In the genomic region with DNA sequence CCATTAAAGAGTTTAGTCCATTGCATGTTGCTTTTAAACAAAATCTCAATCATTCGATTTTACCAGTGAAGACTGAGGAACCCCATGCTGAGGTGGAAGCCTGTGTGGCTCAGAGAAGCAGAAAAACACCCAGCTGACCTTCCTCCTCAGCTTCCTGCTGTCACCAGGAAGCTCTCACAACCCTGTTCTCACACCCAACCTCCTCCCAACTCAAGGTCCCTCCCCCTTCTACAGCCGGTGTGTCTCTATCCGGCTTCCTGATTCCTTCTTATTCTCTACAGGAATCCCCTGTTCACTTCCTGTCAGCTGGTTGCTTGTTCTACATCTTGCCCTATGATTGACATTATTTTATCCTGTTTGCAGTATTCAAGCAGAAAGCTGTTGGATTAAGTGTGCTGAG, we compare ENCODE assay signal across 12 mouse cellular contexts. TPM values are rescaled to one million over a fixed set of nuclear protein-coding genes. Genes with fewer than 3 reads are reported as not detected.
DNase-seq lines count a peak whose midpoint lies in the region; ATAC-seq and TF ChIP-seq lines count a peak whose summit lies in the region.
"Had no signal": no experiment of that assay in that cellular context is flagged by ENCODE, and none has a peak within 500 bp of the region (broad histone marks: within the 10 kb centered on the region; RNA-seq: fewer than 3 reads in every experiment).

No protein-coding gene starts in this region.

- 20% methylated on average over 3 of the region's 3 CpGs for WGBS in heart, postnatal 0 days
- WGBS in heart, embryonic 11.5 days (ENCODE audit: insufficient replicate concordance) = 21% methylated on average over 3 of the region's 3 CpGs
- 20% methylated on average over 3 of the region's 3 CpGs for WGBS in thymus, adult 2 months
- 63% methylated on average over 3 of the region's 3 CpGs for WGBS in liver, adult 2 months
- WGBS in stomach, embryonic 16.5 days = 39% methylated on average over 3 of the region's 3 CpGs

- no peaks in the 10 kb centered on the region for H3K36me3 ChIP-seq in heart, postnatal 0 days (replicated peaks; ENCODE audit: control insufficient read depth, insufficient read depth, low read length)
- H3K36me3 ChIP-seq in heart, embryonic 11.5 days (ENCODE audit: control insufficient read depth, insufficient read depth, low read length) = no peaks in the 10 kb centered on the region
- H3K36me3 ChIP-seq in thymus, adult 2 months (ENCODE audit: control insufficient read depth, insufficient read depth, low read length) = no peaks in the 10 kb centered on the region
- H3K36me3 ChIP-seq in liver, adult 2 months (ENCODE audit: control insufficient read depth, insufficient read depth, low read length) = no peaks in the 10 kb centered on the region
- H3K36me3 ChIP-seq in stomach, embryonic 16.5 days (ENCODE audit: control insufficient read depth, insufficient read depth, low read length) = no peaks in the 10 kb centered on the region
- H3K36me3 ChIP-seq: G1E; limb, embryonic 12.5 days had no signal

- peak; percentile 34 for DNase-seq in heart, postnatal 0 days (ENCODE audit: low spot score)
- DNase-seq in thymus, adult 2 months = peak; percentile 2
- DNase-seq in thymus, postnatal 10 days (ENCODE audit: low spot score in 2 of 2) = no peak
- DNase-seq in liver, adult 2 months (ENCODE audit: extremely low read depth, low read depth, low spot score) = peak; percentile 34
- no peak for DNase-seq in testis, postnatal 14 days (ENCODE audit: low spot score)
- DNase-seq: adrenal gland, postnatal 25 days; cerebellum, postnatal 36 days had no signal

- no peaks in the 10 kb centered on the region for H3K9me3 ChIP-seq in heart, postnatal 0 days (replicated peaks; ENCODE audit: control insufficient read depth, low read length)
- no peaks in the 10 kb centered on the region for H3K9me3 ChIP-seq in heart, embryonic 11.5 days (replicated peaks; ENCODE audit: control insufficient read depth, low read length)
- H3K9me3 ChIP-seq in stomach, embryonic 16.5 days (replicated peaks; ENCODE audit: control insufficient read depth, low read length) = no peaks in the 10 kb centered on the region
- H3K9me3 ChIP-seq: G1E; limb, embryonic 12.5 days had no signal

- TF ChIP-seq POLR2A in thymus, adult 2 months (IDR thresholded peaks at IDR 0.05; ENCODE audit: control insufficient read depth, extremely low read depth, insufficient read depth, low read length, poor library complexity) = no peak
- TF ChIP-seq POLR2A in liver, adult 2 months (IDR thresholded peaks at IDR 0.05; ENCODE audit: extremely low read depth, insufficient read depth, low read length) = no peak

- TF ChIP-seq CTCF in heart, postnatal 0 days (IDR thresholded peaks at IDR 0.05; ENCODE audit: low read depth) = no peak
- TF ChIP-seq CTCF in thymus, adult 2 months (IDR thresholded peaks at IDR 0.05; ENCODE audit: borderline replicate concordance, control insufficient read depth, extremely low read depth, insufficient read depth, low read length, poor library complexity) = no peak
- TF ChIP-seq CTCF in liver, adult 2 months (IDR thresholded peaks at IDR 0.05; ENCODE audit: low read depth, low read length) = no peak

- H3K79me2 ChIP-seq in liver, adult 2 months (ENCODE audit: control insufficient read depth, insufficient read depth, low read length) = peaks cover 5% of the 10 kb centered on the region; the same call in 1 of the 2 replicates

- H3K27me3 ChIP-seq in heart, postnatal 0 days (ENCODE audit: control insufficient read depth, insufficient read depth, low read length) = no peaks in the 10 kb centered on the region
- no peaks in the 10 kb centered on the region for H3K27me3 ChIP-seq in heart, embryonic 11.5 days (ENCODE audit: control insufficient read depth, insufficient read depth, low read length)
- H3K27me3 ChIP-seq in thymus, adult 2 months (ENCODE audit: control insufficient read depth, insufficient read depth, low read length) = no peaks in the 10 kb centered on the region
- H3K27me3 ChIP-seq in liver, adult 2 months (ENCODE audit: control insufficient read depth, insufficient read depth, low read length) = no peaks in the 10 kb centered on the region
- H3K27me3 ChIP-seq in stomach, embryonic 16.5 days (ENCODE audit: control insufficient read depth, insufficient read depth, low read length) = no peaks in the 10 kb centered on the region
- H3K27me3 ChIP-seq: limb, embryonic 12.5 days had no signal

- no peak overlapping the region for H3K4me3 ChIP-seq in heart, postnatal 0 days (ENCODE audit: low read depth, low read length)
- H3K4me3 ChIP-seq in heart, embryonic 11.5 days (ENCODE audit: low read depth, low read length) = no peak overlapping the region
- no peak overlapping the region for H3K4me3 ChIP-seq in thymus, adult 2 months (ENCODE audit: control insufficient read depth, insufficient read depth, low read length)
- H3K4me3 ChIP-seq in liver, adult 2 months (ENCODE audit: insufficient read depth, low read depth, low read length) = no peak overlapping the region
- H3K4me3 ChIP-seq in stomach, embryonic 16.5 days (replicated peaks; ENCODE audit: low read length) = no peak overlapping the region
- H3K4me3 ChIP-seq: limb, embryonic 12.5 days had no signal

- no peak for TF ChIP-seq EP300 in heart, postnatal 0 days (IDR thresholded peaks at IDR 0.05; ENCODE audit: low read depth)

- 0 out of 2 replicates have a peak, but pooled peaks have one; percentile 47 for ATAC-seq in heart, postnatal 0 days (ENCODE audit: insufficient read depth, low read depth)
- no peak for ATAC-seq in heart, embryonic 11.5 days (replicated peaks; ENCODE audit: insufficient number of reproducible peaks, low FRiP score, low TSS enrichment)
- ATAC-seq in stomach, embryonic 16.5 days (ENCODE audit: insufficient read depth, low FRiP score) = no peak
- ATAC-seq in cerebellum, adult (ENCODE audit: insufficient number of reproducible peaks, low FRiP score, low TSS enrichment) = no peak

- H3K4me2 ChIP-seq in heart, postnatal 0 days (ENCODE audit: low read depth, low read length) = no peak overlapping the region
- no peak overlapping the region for H3K4me2 ChIP-seq in heart, embryonic 11.5 days
- H3K4me2 ChIP-seq in stomach, embryonic 16.5 days (ENCODE audit: low read depth, low read length) = no peak overlapping the region
- H3K4me2 ChIP-seq: limb, embryonic 12.5 days had no signal

- peak overlapping the region; percentile 66 for H3K27ac ChIP-seq in heart, postnatal 0 days (ENCODE audit: low read depth)
- H3K27ac ChIP-seq in heart, embryonic 11.5 days (ENCODE audit: low read depth, low read length) = no peak overlapping the region
- H3K27ac ChIP-seq in thymus, adult 2 months (ENCODE audit: control insufficient read depth, insufficient read depth, low read length) = no peak overlapping the region
- no peak overlapping the region for H3K27ac ChIP-seq in liver, adult 2 months (replicated peaks; ENCODE audit: insufficient read depth, low read depth, low read length)
- H3K27ac ChIP-seq in stomach, embryonic 16.5 days (ENCODE audit: low read length) = peak overlapping the region; percentile 66

- H3K9ac ChIP-seq in heart, postnatal 0 days (replicated peaks; ENCODE audit: low read depth, low read length) = no peak overlapping the region
- no peak overlapping the region for H3K9ac ChIP-seq in heart, embryonic 11.5 days (ENCODE audit: low read depth, low read length)
- no peak overlapping the region for H3K9ac ChIP-seq in liver, adult 2 months (ENCODE audit: low read depth, low read length)
- no peak overlapping the region for H3K9ac ChIP-seq in stomach, embryonic 16.5 days (ENCODE audit: low read length)
- H3K9ac ChIP-seq: limb, embryonic 12.5 days had no signal

- peaks cover 16% of the 10 kb centered on the region for H3K4me1 ChIP-seq in heart, postnatal 0 days (ENCODE audit: control insufficient read depth, insufficient read depth)
- H3K4me1 ChIP-seq in heart, embryonic 11.5 days (ENCODE audit: control insufficient read depth, insufficient read depth, low read length) = peaks cover 2% of the 10 kb centered on the region; the same call in 1 of the 2 replicates
- peaks cover 2% of the 10 kb centered on the region; the same call in 1 of the 2 replicates for H3K4me1 ChIP-seq in thymus, adult 2 months (replicated peaks; ENCODE audit: control insufficient read depth, insufficient read depth, low read length)
- H3K4me1 ChIP-seq in liver, adult 2 months (ENCODE audit: control insufficient read depth, insufficient read depth, low read length) = peaks cover 8% of the 10 kb centered on the region
- peaks cover 5% of the 10 kb centered on the region; the same call in 1 of the 2 replicates for H3K4me1 ChIP-seq in stomach, embryonic 16.5 days (ENCODE audit: control insufficient read depth, insufficient read depth, low read length)

RNA-seq across cellular contexts. Expression of gene Nid2, which starts 38.0 kb away (rescaled TPM):
- total RNA-seq in heart, postnatal 0 days (2014; rRNA removed; ENCODE audit: low replicate concordance) = 79.7 and 93.8 TPM in 2 replicates
- 40.9 and 47.7 TPM in 2 replicates for polyA plus RNA-seq in heart, postnatal 0 days (2015; fragmentation: Nextera tagmentation; extraction: Ambion mirVana)
- polyA plus RNA-seq in heart, embryonic 11.5 days (2014; fragmentation: Nextera tagmentation; extraction: Ambion mirVana) = 146 and 178 TPM in 2 replicates
- 4.2 and 4.7 TPM in 2 replicates for polyA plus RNA-seq in thymus, adult 2 months (2012; rRNA removed)
- total RNA-seq in liver, adult 2 months (2014; rRNA removed) = 2.3 and 6.2 TPM in 2 replicates
- 5.9 and 6.0 TPM in 2 replicates for polyA plus RNA-seq in liver, adult 2 months (2012; rRNA removed)
- 94.3 and 99.5 TPM in 2 replicates for polyA plus RNA-seq in stomach, embryonic 16.5 days (2015; fragmentation: Nextera tagmentation; extraction: Ambion mirVana)

Comparison
In these comparisons a context has a peak if more than half of its experiments do, and no peak if none do; other contexts are left out.
1. DNase-seq: peak in heart, postnatal 0 days (single experiment), thymus, adult 2 months (single experiment) and liver, adult 2 months (single experiment); none in thymus, postnatal 10 days (0 of 2) and testis, postnatal 14 days (single experiment).
2. H3K27ac ChIP-seq: peak in heart, postnatal 0 days (single experiment) and stomach, embryonic 16.5 days (single experiment); none in heart, embryonic 11.5 days (single experiment), thymus, adult 2 months (single experiment) and liver, adult 2 months (single experiment).